Mouse (Mus musculus): Measurements from ENCODE around the gene Rasl11b.

The Rasl11b gene

GRCm38 (mm10) chr5:74194841-74195613 is at the start of gene Rasl11b:
Rasl11b (plus strand) TSS chr5:74195286.
- peak; percentile 99 for DNase-seq (ENCODE audit: low spot score)

GRCm38 (mm10) chr5:74147631-74148030 is 47.5 kb upstream of the Rasl11b start:
- DNase-seq (ENCODE audit: low spot score) = no peak

GRCm38 (mm10) chr5:74149975-74150374 is 45.1 kb upstream of the Rasl11b start:
- DNase-seq (ENCODE audit: low spot score) = no peak

GRCm38 (mm10) chr5:74151774-74152173 is 43.3 kb upstream of the Rasl11b start:
- no peak for DNase-seq (ENCODE audit: low spot score)

- no peak for DNase-seq (ENCODE audit: low spot score)
Observed at GRCm38 (mm10) chr5:74155860-74156351, 39.2 kb upstream of the Rasl11b start.

- no peak for DNase-seq (ENCODE audit: low spot score)
Observed at GRCm38 (mm10) chr5:74158929-74159632, 36.0 kb upstream of the Rasl11b start.

- DNase-seq (ENCODE audit: low spot score) = no peak
Observed at GRCm38 (mm10) chr5:74159906-74160305, 35.2 kb upstream of the Rasl11b start.

- DNase-seq (ENCODE audit: low spot score) = no peak
Observed at GRCm38 (mm10) chr5:74160349-74160748, 34.7 kb upstream of the Rasl11b start.

- DNase-seq (ENCODE audit: low spot score) = peak; percentile 49
Observed at GRCm38 (mm10) chr5:74161297-74161926, 33.7 kb upstream of the Rasl11b start.

GRCm38 (mm10) chr5:74162013-74162412 is 33.1 kb upstream of the Rasl11b start:
- no peak for DNase-seq (ENCODE audit: low spot score)

GRCm38 (mm10) chr5:74163141-74163540 is 31.9 kb upstream of the Rasl11b start:
- no peak for DNase-seq (ENCODE audit: low spot score)

GRCm38 (mm10) chr5:74164547-74164946 is 30.5 kb upstream of the Rasl11b start:
- DNase-seq (ENCODE audit: low spot score) = no peak

- no peak for DNase-seq (ENCODE audit: low spot score)
Observed at GRCm38 (mm10) chr5:74166642-74167041, 28.4 kb upstream of the Rasl11b start.

GRCm38 (mm10) chr5:74168085-74168484 is 27.0 kb upstream of the Rasl11b start:
- DNase-seq (ENCODE audit: low spot score) = no peak

- no peak for DNase-seq (ENCODE audit: low spot score)
Observed at GRCm38 (mm10) chr5:74171768-74172167, 23.3 kb upstream of the Rasl11b start.

- DNase-seq (ENCODE audit: low spot score) = no peak
Observed at GRCm38 (mm10) chr5:74172208-74172607, 22.9 kb upstream of the Rasl11b start.

GRCm38 (mm10) chr5:74173162-74173844 is 21.8 kb upstream of the Rasl11b start:
- no peak for DNase-seq (ENCODE audit: low spot score)

GRCm38 (mm10) chr5:74175526-74176270 is 19.4 kb upstream of the Rasl11b start:
- DNase-seq (ENCODE audit: low spot score) = no peak

GRCm38 (mm10) chr5:74180216-74180615 is 14.9 kb upstream of the Rasl11b start:
- DNase-seq (ENCODE audit: low spot score) = no peak

GRCm38 (mm10) chr5:74183118-74183517 is 12.0 kb upstream of the Rasl11b start:
- DNase-seq (ENCODE audit: low spot score) = no peak

GRCm38 (mm10) chr5:74184607-74185006 is 10.5 kb upstream of the Rasl11b start:
- DNase-seq (ENCODE audit: low spot score) = no peak
